Mouse (Mus musculus) MEL (cell line): ENCODE data around the gene Krtcap2.

Experiments
- CHD2 ChIP-seq: IDR thresholded peaks from 2 replicates; pipeline ENCODE4 v1.6.1; 2011; ENCODE audit warnings: low read length, improper control_type of control experiment
- CTCF ChIP-seq, 3 experiments: IDR thresholded peaks in 2 of 3; conservative IDR thresholded peaks in 1 of 3; 2 replicates each; pipeline ENCODE4 v1.5.1; 2011 to 2012; ENCODE audit warnings: low read length in 3 of 3, low read depth in 2 of 3, mild to moderate bottlenecking in 2 of 3, improper control_type of control experiment in 1 of 3, inconsistent platforms in 1 of 3, mixed read lengths in 1 of 3, moderate library complexity in 1 of 3; ENCODE audit not compliant: control insufficient read depth in 1 of 3, insufficient read depth in 1 of 3, poor library complexity in 1 of 3, severe bottlenecking in 1 of 3
- E2F4 ChIP-seq: IDR thresholded peaks from 2 replicates; pipeline ENCODE4 v1.6.1; 2011; ENCODE audit warnings: low read depth, low read length, improper control_type of control experiment, borderline replicate concordance
- EP300 ChIP-seq, 2 experiments: IDR thresholded peaks; 2 replicates each; pipeline ENCODE4 v1.6.1; 2011; ENCODE audit warnings: improper control_type of control experiment in 2 of 2, low read length in 2 of 2, low read depth in 1 of 2, mild to moderate bottlenecking in 1 of 2
- ETS1 ChIP-seq: IDR thresholded peaks from 2 replicates; pipeline ENCODE4 v1.6.1; 2012; ENCODE audit warnings: low read depth, mild to moderate bottlenecking, inconsistent platforms, low read length, improper control_type of control experiment, moderate library complexity
- JUND ChIP-seq: IDR thresholded peaks from 2 replicates; pipeline ENCODE4 v1.6.1; 2011; ENCODE audit warnings: low read depth, mild to moderate bottlenecking, improper control_type of control experiment, low read length
- KAT2A ChIP-seq: conservative IDR thresholded peaks from 2 replicates; pipeline ENCODE4 v1.6.1; 2012; ENCODE audit warnings: low read depth, low read length, improper control_type of control experiment, inconsistent platforms
- POLR2A ChIP-seq, 2 experiments: IDR thresholded peaks; 2 replicates each; pipeline ENCODE4 v1.6.1; 2011 to 2012; ENCODE audit warnings: low read length in 2 of 2, mild to moderate bottlenecking in 2 of 2, control low read depth in 1 of 2, improper control_type of control experiment in 1 of 2, low read depth in 1 of 2, moderate library complexity in 1 of 2; ENCODE audit not compliant: control insufficient read depth in 1 of 2, insufficient read depth in 1 of 2, poor library complexity in 1 of 2
- RAD21 ChIP-seq: IDR thresholded peaks from 2 replicates; pipeline ENCODE4 v1.6.1; 2011; ENCODE audit warnings: mild to moderate bottlenecking, low read depth, low read length, improper control_type of control experiment
- TCF12 ChIP-seq: IDR thresholded peaks from 2 replicates; pipeline ENCODE4 v1.6.1; 2014; ENCODE audit warnings: low read depth, mild to moderate bottlenecking, inconsistent platforms, low read length, improper control_type of control experiment, moderate library complexity
- USF1 ChIP-seq: IDR thresholded peaks from 2 replicates; pipeline ENCODE4 v1.6.1; 2014; ENCODE audit warnings: low read depth, mild to moderate bottlenecking, inconsistent platforms, low read length, improper control_type of control experiment, moderate library complexity

DNA sequence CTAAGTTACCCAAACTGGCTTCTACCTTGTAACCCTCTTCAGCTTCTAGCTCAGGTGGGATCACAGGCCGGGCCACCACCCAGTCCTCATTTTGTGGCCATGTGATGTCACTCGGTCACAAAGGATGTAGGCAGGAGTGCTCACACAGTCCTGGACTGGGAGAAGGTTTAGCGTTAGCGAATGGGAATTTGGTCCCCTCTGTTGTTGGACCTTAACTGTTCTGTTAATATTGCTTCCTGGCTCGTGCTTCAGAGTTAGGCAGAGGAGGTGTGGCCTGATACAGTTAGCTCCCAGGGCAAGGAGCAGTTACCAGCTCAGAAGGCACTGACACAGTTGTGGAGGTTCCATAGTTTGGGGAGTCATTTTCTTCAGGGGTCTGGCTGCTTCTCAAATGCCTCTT lies 48.4 kb downstream of the Krtcap2 start:
- no peak for TF ChIP-seq TCF12
- TF ChIP-seq CTCF (IDR thresholded peaks at IDR 0.05 in 2 of 3, conservative IDR thresholded peaks at IDR 0.05 in 1 of 3; ENCODE audit: control insufficient read depth in 1 of 3, insufficient read depth in 1 of 3, low read depth in 2 of 3, low read length in 3 of 3, poor library complexity in 1 of 3, severe bottlenecking in 1 of 3): no peak
- TF ChIP-seq POLR2A (IDR thresholded peaks at IDR 0.05; ENCODE audit: control insufficient read depth in 1 of 2, insufficient read depth in 1 of 2, low read depth in 1 of 2, low read length in 2 of 2, poor library complexity in 1 of 2): no peak
- no peak for TF ChIP-seq USF1
- TF ChIP-seq KAT2A: no peak
- no peak for TF ChIP-seq JUND
- no peak for TF ChIP-seq EP300 (IDR thresholded peaks at IDR 0.05; ENCODE audit: low read depth in 1 of 2, low read length in 2 of 2)
- TF ChIP-seq E2F4: no peak
- TF ChIP-seq RAD21: no peak
- no peak for TF ChIP-seq ETS1
- TF ChIP-seq CHD2: no peak
